Mouse (Mus musculus): ENCODE results near the gene Spout1. TPM values are rescaled to one million over a fixed set of nuclear protein-coding genes. Genes with fewer than 3 reads are reported as not detected.
"Not testable (repeated sequence)": the region's sequence is repeated elsewhere in the genome, so short reads cannot be mapped to it uniquely, and the experiment has no call there.

Gene Spout1
- polyA plus RNA-seq, 1 experiment from 2014 or later: 34.8 TPM

DNA sequence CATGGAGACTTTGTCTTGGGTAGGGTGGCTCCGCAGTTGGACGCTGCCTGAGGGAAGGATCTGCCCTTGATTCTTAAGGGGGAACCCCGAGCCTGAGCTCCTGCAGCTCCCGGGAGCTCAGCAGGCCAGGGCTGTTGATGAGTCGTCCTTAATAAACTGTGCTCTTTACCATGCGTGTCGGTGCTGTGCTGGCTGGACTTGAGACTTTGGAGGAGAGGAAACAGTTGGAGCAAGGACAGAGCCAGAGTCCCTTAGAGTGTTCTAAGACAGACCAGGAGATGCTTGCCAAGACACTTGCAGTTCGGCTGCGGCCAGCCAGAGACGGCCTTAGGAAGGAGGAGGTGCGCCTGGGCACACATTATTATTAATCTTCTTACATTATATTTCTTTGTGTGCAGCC, 26.4 kb downstream of the Spout1 start:
- no peak overlapping the region for H3K27ac ChIP-seq (ENCODE audit: poor library complexity, severe bottlenecking)
- no peaks in the 10 kb centered on the region for H3K4me1 ChIP-seq (replicated peaks)
- no peak overlapping the region for H3K9ac ChIP-seq
- no peak for ATAC-seq (ENCODE audit: insufficient number of reproducible peaks, low FRiP score)
- no peaks in the 10 kb centered on the region for H3K9me3 ChIP-seq (replicated peaks)
- H3K4me3 ChIP-seq: no peak overlapping the region
- H3K36me3 ChIP-seq: peaks cover 53% of the 10 kb centered on the region
- WGBS: 85% methylated on average over 11 of the region's 11 CpGs
- no peak overlapping the region for H3K4me2 ChIP-seq
- H3K27me3 ChIP-seq (replicated peaks): no peaks in the 10 kb centered on the region

DNA sequence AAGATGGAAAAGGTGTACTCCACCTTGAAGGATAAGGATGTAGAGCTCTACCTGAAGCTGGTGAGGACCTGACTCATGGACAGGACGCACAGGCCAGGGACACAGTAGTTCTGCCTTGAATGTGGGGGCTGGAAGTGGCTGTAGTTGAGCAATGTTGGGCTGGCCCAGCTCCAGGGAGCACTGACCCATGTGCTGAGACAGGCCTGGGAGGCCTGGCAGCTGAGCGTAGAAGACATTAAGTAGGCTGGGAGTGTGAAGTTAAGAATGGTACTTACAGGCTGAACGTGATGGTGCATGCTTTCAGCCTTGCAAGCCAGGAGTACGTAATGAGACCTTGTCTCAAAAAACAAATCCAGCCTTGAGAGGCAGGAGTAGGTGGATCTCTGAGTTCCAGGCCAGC, 30.8 kb downstream of the Spout1 start:
- ATAC-seq (ENCODE audit: insufficient number of reproducible peaks, low FRiP score): no peak
- H3K4me3 ChIP-seq: no peak overlapping the region
- H3K4me1 ChIP-seq (replicated peaks): no peaks in the 10 kb centered on the region
- no peak overlapping the region for H3K27ac ChIP-seq (ENCODE audit: poor library complexity, severe bottlenecking)
- H3K9me3 ChIP-seq (replicated peaks): no peaks in the 10 kb centered on the region
- H3K27me3 ChIP-seq (replicated peaks): no peaks in the 10 kb centered on the region
- WGBS: 92% methylated on average over 4 of the region's 4 CpGs
- peaks cover 90% of the 10 kb centered on the region for H3K36me3 ChIP-seq
- no peak overlapping the region for H3K9ac ChIP-seq
- H3K4me2 ChIP-seq: no peak overlapping the region

DNA sequence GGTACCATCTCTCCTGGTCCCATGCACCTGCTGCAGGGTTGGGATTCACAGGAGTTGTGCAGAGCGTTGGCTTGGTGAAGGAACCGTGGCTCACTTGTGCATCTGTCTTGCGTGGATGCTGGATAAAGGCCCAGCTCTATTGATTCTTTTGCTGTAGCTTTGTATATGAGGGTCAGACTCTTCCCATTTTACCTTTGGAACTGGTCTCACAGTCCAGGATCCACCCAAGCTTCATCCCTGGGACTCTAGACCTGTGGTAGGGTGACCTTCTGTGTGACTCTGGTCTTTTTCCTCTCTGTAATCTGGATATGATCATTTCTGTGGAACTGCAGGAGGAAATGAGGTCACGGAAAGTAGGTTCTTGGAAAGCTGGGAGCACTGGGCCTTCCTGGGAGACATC, 33.8 kb downstream of the Spout1 start:
- Histone ChIP-seq H3K9me3 (replicated peaks) (no peaks in the 10 kb centered on the region), H3K4me2 (no peak overlapping the region), H3K9ac (no peak overlapping the region), H3K27ac (ENCODE audit: poor library complexity, severe bottlenecking) (no peak overlapping the region), H3K4me1 (replicated peaks) (no peaks in the 10 kb centered on the region), H3K4me3 (no peak overlapping the region), H3K27me3 (replicated peaks) (no peaks in the 10 kb centered on the region), H3K36me3 (peaks cover 89% of the 10 kb centered on the region)
- no peak for ATAC-seq (ENCODE audit: insufficient number of reproducible peaks, low FRiP score)
- WGBS: 91% methylated on average over 4 of the region's 4 CpGs

DNA sequence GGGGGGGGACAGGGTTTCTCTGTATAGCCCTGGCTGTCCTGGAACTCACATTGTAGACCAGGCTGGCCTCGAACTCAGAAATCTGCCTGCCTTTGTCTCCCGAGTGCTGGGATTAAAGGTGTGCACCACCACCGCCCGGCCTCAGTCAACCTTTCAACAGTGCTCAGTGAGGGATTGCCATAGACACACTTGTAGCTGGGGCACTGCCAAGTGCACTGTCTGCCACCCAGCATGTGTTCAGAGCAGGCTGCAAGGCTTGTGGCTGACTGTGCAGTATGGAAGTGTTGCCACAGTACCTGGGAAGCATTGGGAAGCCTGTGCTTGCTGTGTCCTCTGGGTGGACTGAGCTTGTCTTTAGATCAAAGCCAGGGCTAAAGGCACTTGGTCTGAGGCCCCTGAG, 38.2 kb downstream of the Spout1 start:
- H3K27me3 ChIP-seq (replicated peaks); H3K27ac ChIP-seq (ENCODE audit: poor library complexity, severe bottlenecking); H3K4me2 ChIP-seq; ATAC-seq (ENCODE audit: insufficient number of reproducible peaks, low FRiP score); H3K9ac ChIP-seq; H3K4me3 ChIP-seq; H3K9me3 ChIP-seq (replicated peaks); H3K4me1 ChIP-seq (replicated peaks): not testable (repeated sequence)
- 89% methylated on average over 4 of the region's 4 CpGs for WGBS
- H3K36me3 ChIP-seq: peaks cover 85% of the 10 kb centered on the region

DNA sequence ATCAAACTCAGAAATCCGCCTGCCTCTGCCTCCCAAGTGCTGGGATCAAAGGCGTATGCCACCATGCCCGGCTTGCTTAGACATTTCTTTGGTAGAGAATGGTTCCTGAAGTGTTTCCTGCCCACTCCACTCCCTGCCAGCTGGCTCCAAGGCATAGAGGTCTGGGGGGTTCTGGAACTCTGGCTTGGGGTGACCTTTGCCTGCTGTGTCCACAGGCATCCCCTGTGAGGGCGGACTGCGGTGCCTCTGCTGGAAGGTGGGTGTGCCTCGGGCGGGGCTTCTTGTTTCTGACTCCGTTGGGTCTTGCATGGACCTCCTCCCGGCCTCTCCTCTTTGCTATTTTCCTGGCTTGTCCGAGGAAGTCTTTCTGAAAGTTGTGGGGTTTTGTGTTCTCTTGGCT, 41.8 kb downstream of the Spout1 start:
- peaks cover 52% of the 10 kb centered on the region for H3K36me3 ChIP-seq
- ATAC-seq (ENCODE audit: insufficient number of reproducible peaks, low FRiP score): no peak
- no peaks in the 10 kb centered on the region for H3K9me3 ChIP-seq (replicated peaks)
- H3K4me3 ChIP-seq: no peak overlapping the region
- H3K27ac ChIP-seq (ENCODE audit: poor library complexity, severe bottlenecking): no peak overlapping the region
- H3K9ac ChIP-seq: no peak overlapping the region
- peaks cover 22% of the 10 kb centered on the region for H3K4me1 ChIP-seq (replicated peaks)
- WGBS: 81% methylated on average over 10 of the region's 10 CpGs
- H3K4me2 ChIP-seq: no peak overlapping the region
- no peaks in the 10 kb centered on the region for H3K27me3 ChIP-seq (replicated peaks)

DNA sequence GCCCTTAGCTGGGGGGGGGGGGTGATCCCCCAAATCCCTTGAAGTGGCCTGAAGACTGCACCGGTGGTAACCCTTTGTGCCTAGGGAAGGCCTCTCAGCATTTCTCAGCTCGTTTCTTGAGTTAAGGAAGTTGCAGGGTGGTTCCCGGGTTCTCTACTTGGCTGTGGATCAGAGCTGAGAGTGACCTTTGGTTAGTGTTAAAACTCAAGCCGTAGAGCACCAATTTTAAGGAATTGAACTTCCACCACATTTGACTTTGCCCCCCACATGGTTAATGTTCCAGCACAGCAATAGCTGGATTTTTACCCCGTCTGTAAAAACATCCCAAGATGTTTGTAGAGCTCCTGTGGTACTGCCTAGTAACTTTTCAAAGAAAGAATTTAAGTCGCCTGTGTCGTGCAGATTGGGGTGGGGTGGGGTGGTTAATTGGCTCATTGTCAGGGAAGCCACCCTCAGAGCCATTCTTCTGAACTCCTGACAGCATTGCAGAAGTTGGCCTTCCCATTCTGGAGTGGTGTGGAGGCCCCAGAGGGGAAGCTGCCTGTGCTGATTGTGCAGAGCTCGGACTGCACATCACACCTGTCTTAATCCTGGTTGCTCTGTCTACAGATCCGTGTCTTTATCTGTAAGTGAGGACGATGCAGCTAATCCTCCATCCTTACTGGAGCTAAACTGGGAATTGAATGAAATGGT, 43.2 kb downstream of the Spout1 start:
- Histone ChIP-seq H3K4me2 (peak overlapping the region; percentile 96), H3K36me3 (peaks cover 38% of the 10 kb centered on the region), H3K4me3 (peak overlapping the region; percentile 92), H3K4me1 (replicated peaks) (peaks cover 22% of the 10 kb centered on the region), H3K9ac (peak overlapping the region; percentile 91), H3K9me3 (replicated peaks) (no peaks in the 10 kb centered on the region), H3K27me3 (replicated peaks) (no peaks in the 10 kb centered on the region), H3K27ac (ENCODE audit: poor library complexity, severe bottlenecking) (0 out of 2 replicates have a peak overlapping the region, but pooled peaks have one; percentile 82)
- ATAC-seq (ENCODE audit: insufficient number of reproducible peaks, low FRiP score): no peak
- 65% methylated on average over 10 of the region's 10 CpGs for WGBS

DNA sequence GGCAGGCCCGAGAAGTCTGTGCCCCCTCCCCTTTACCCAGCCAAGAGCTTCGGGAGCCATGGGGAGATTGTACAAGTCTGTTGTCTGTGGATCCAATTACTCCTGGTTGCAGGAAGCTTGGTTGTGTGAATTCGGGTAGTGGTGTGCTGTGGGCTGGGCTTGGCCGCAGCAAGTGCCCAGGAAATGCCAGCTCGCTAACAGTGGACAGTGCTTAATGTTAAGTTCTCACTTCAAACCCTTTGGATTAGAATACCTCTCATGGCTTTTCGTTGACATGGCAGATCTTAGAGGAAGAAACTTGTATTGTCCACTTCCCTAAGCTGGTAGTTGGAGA, 43.9 kb downstream of the Spout1 start:
- Histone ChIP-seq H3K9me3 (replicated peaks) (no peaks in the 10 kb centered on the region), H3K4me2 (peak overlapping the region; percentile 96), H3K27ac (ENCODE audit: poor library complexity, severe bottlenecking) (peak overlapping the region; percentile 82), H3K27me3 (replicated peaks) (0 out of 2 replicates have a peak, but pooled peaks cover 2% of the 10 kb centered on the region), H3K9ac (peak overlapping the region; percentile 91), H3K36me3 (peaks cover 35% of the 10 kb centered on the region), H3K4me3 (peak overlapping the region; percentile 92), H3K4me1 (replicated peaks) (peaks cover 22% of the 10 kb centered on the region)
- no peak for ATAC-seq (ENCODE audit: insufficient number of reproducible peaks, low FRiP score)
- 29% methylated on average over 6 of the region's 6 CpGs for WGBS

DNA sequence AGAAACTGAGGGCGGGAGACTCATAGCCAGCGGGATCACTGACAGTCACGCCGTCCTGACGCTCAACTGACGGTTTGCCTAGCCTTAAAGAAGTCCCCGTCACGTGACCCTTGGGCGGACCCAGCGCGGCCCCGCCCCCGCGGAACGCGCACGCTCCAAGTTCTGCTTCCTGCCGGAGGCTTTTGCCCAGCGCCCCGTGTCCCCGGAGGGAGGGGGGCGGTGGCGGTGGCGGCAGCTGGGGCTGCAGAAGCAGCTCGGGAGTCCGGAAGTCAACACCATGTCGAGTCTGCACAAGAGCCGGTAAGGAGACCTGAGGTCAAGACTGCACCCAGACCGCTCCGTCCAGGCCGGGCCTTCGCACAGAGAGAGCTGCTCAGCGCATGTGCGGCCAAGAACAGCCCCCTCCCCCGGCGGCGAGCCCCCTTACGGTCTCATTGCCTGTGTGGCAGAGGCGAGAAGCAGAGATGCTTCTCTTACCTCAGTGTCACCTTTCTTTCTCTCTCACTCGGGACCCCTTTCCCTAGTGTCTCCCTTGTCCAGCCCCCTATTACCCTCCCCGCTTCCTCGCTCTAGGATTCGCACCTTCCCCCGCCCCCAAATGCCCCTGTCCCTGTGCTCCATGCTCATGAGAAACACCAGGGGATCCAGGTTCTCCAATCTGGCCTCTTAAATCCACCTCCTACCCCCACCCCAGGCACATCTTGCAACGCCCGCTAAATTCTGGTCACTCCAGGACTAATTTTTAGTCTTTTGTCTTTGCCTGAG, 44.5 kb downstream of the Spout1 start, which contains the start of gene Tbc1d13:
TSS of gene Tbc1d13 (plus strand) at position 134 of the 765 bp plus-strand sequence.
- Histone ChIP-seq H3K27me3 (replicated peaks) (0 out of 2 replicates have a peak, but pooled peaks cover 2% of the 10 kb centered on the region), H3K27ac (ENCODE audit: poor library complexity, severe bottlenecking) (peak within 1 kb of the TSS; percentile 83), H3K4me3 (peak within 1 kb of the TSS; percentile 92), H3K36me3 (peaks cover 32% of the 10 kb centered on the region), H3K4me2 (peak within 1 kb of the TSS; percentile 96), H3K9me3 (replicated peaks) (no peaks in the 10 kb centered on the region), H3K9ac (peak within 1 kb of the TSS; percentile 91), H3K4me1 (replicated peaks) (peaks cover 22% of the 10 kb centered on the region)
- ATAC-seq (ENCODE audit: insufficient number of reproducible peaks, low FRiP score): peak; percentile 95
- under 1% methylated on average over 46 of the region's 46 CpGs for WGBS

DNA sequence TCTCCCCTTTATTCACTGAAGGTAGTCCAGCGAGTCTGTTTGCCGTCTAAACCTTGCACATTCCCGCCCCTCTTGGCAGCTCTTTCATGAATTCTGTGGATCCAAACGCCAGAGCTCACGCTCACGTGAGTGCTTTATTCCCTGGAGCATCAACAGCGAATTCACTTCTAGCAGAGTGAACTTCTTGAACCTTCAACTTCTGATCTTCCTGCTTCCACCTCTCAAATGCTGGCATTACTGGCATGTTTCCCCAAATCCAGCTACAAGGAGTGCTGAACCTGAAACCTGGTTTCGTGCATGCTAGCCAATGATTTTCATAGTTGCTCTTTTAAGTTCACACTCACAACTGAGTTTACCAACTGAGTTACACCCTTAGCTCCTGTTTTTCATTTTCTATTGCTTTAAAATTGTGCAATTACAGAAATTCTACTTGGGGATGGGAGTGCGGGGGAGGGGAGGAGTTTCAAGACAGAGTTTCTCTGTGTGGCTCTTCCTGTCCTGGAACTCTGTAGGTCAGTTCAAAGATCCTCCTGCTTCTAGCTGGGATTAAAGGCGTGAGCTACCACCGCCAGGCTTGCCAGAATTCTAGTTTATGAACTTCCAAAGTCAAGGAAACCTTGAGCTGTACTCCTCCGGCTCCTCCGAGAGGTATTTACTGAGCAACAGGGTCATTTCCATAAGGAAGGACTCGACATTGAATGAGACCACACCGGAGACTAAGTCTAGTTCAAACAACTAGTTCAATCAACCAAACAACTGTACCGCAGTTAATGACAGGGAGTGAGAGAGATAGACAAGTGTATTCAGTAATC, 45.3 kb downstream of the Spout1 start:
- Histone ChIP-seq H3K27ac (ENCODE audit: poor library complexity, severe bottlenecking) (peak overlapping the region; percentile 83), H3K27me3 (replicated peaks) (0 out of 2 replicates have a peak, but pooled peaks cover 2% of the 10 kb centered on the region), H3K36me3 (peaks cover 28% of the 10 kb centered on the region), H3K9ac (peak overlapping the region; percentile 91), H3K9me3 (replicated peaks) (no peaks in the 10 kb centered on the region), H3K4me1 (replicated peaks) (peaks cover 22% of the 10 kb centered on the region), H3K4me3 (peak overlapping the region; percentile 92), H3K4me2 (peak overlapping the region; percentile 96)
- no peak; the same call in 1 of the 2 replicates for ATAC-seq (ENCODE audit: insufficient number of reproducible peaks, low FRiP score)
- 21% methylated on average over 16 of the region's 16 CpGs for WGBS

DNA sequence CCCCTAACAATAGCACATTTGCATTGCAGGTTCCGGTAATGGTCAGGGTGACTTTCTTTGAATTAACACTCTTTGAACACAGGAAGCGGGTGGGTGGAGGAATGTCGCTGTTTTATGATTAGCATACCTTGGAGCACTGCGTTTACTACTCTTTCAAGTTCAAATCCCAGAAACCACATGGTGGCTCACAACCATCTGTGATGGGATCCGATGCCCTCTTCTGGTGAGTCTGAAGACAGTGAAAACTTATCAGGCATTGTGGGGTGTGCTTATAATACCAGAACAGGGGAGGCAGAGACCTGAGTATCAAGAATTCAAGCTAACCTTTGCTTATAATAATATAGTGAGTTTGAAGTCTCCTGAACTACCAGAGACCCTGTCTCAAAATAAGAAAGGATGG, 47.0 kb downstream of the Spout1 start:
- H3K36me3 ChIP-seq: peaks cover 11% of the 10 kb centered on the region
- H3K9me3 ChIP-seq (replicated peaks); H3K27me3 ChIP-seq (replicated peaks); H3K4me2 ChIP-seq; ATAC-seq (ENCODE audit: insufficient number of reproducible peaks, low FRiP score); H3K4me3 ChIP-seq; H3K27ac ChIP-seq (ENCODE audit: poor library complexity, severe bottlenecking); H3K9ac ChIP-seq: not testable (repeated sequence)
- peaks cover 22% of the 10 kb centered on the region for H3K4me1 ChIP-seq (replicated peaks)
- 59% methylated on average over 5 of the region's 5 CpGs for WGBS

DNA sequence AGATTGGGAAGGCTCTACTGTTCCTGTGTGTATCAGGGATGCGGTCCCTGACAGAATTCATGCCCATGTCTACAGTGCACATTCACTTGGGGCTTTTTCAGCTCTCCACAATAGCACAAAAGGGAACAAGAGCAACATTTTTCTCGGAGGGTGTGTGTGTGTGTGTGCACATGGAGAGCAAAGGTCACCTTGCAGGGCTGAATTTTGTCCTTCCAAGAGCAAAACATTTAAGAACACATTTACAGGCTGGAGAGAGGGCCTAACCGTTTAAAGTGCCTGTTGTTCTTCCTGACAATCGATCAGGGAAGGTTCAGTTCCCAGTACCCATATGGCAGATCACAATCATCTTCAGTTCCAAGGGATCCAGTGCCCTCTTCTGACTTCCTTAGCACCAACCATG, 48.1 kb downstream of the Spout1 start:
- Histone ChIP-seq H3K4me1 (replicated peaks) (peaks cover 19% of the 10 kb centered on the region), H3K27ac (ENCODE audit: poor library complexity, severe bottlenecking) (no peak overlapping the region), H3K36me3 (no peaks in the 10 kb centered on the region), H3K9ac (no peak overlapping the region), H3K27me3 (replicated peaks) (0 out of 2 replicates have a peak, but pooled peaks cover 2% of the 10 kb centered on the region), H3K4me2 (no peak overlapping the region), H3K4me3 (no peak overlapping the region), H3K9me3 (replicated peaks) (no peaks in the 10 kb centered on the region)
- ATAC-seq (ENCODE audit: insufficient number of reproducible peaks, low FRiP score): no peak
- 78% methylated on average over 4 of the region's 4 CpGs for WGBS

Data from heart, embryonic 12.5 days (tissue).